Mouse (Mus musculus): ENCODE measurements around the gene Hoxb3. TPM values are rescaled to one million over a fixed set of nuclear protein-coding genes. Genes with fewer than 3 reads are reported as not detected.

Gene Hoxb3
- polyA plus RNA-seq, 1 experiment from 2014 or later = not detected

DNA sequence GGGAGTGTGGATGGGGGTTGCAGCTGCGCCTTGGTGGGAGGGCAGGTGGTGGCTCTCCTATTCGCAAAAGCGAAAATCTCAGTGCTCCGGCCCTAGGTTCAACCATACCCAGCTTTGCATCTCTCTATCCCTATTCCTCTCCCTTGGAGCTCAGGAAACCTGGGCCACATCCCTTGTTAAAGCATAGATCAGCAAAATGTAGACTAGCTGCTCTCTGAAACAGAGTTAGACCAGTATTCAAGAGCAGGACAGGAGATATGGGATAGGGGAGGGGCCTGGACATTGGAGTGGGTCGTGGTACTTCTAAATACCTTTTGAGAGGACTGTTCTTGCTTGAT lies 7.8 kb upstream of the Hoxb3 start:
- Histone ChIP-seq H3K4me3 (no peak overlapping the region), H3K4me2 (no peak overlapping the region), H3K4me1 (peaks cover 4% of the 10 kb centered on the region; the same call in 1 of the 2 replicates), H3K36me3 (no peaks in the 10 kb centered on the region), H3K27ac (no peak overlapping the region), H3K9me3 (no peaks in the 10 kb centered on the region), H3K9ac (no peak overlapping the region), H3K27me3 (peaks cover 100% of the 10 kb centered on the region)
- WGBS = 3% methylated on average over 5 of the region's 5 CpGs
- no peak for ATAC-seq (ENCODE audit: insufficient number of reproducible peaks, insufficient read depth, low FRiP score, low TSS enrichment, low read depth)

DNA sequence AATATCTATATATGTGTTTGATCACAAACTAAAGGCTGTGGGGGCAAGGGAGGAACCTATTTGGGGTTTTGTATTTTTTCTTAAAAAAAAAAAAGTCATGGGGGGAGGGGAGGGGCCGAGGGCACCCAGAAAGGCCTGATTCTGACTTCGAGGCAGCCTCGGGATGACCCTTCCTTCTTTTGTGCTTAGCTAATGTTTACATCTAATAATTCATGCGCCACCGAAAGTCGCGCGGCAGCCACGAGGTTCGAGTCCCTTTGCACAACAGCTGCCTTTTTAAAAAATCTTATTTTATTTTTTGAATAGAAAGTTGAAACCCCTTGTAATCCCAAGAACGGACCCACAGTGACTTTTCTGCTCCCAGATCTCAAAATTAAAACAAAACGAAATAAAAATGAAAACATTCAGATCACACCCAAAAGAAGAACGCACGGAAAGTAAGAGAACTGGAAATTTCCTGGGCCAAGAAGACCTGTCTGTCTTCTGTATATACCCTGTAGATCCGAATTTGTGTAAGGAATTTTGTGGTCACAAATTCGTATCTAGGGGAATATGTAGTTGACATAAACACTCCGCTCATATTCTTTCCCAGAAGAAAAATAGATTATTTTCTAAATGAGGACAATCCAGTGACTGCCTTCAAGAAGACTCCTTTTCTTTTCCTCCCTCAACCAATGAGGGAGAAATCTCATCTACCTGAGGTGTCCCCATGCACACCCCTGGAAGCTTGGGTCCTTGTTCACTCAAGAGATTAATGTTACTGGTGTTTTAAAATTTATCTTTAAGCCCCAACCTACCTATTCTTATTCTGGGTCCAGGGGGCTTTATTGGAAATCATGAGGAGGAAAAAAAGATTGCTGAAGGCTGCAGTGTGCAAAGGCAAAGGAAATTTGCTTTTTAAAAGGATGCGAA lies 6.2 kb upstream of the Hoxb3 start:
- Histone ChIP-seq H3K36me3 (no peaks in the 10 kb centered on the region), H3K4me2 (no peak overlapping the region), H3K4me3 (no peak overlapping the region), H3K9ac (no peak overlapping the region), H3K4me1 (peaks cover 4% of the 10 kb centered on the region; the same call in 1 of the 2 replicates), H3K9me3 (no peaks in the 10 kb centered on the region), H3K27ac (no peak overlapping the region), H3K27me3 (peaks cover 100% of the 10 kb centered on the region)
- WGBS = 8% methylated on average over 18 of the region's 18 CpGs
- no peak for ATAC-seq (ENCODE audit: insufficient number of reproducible peaks, insufficient read depth, low FRiP score, low TSS enrichment, low read depth)

DNA sequence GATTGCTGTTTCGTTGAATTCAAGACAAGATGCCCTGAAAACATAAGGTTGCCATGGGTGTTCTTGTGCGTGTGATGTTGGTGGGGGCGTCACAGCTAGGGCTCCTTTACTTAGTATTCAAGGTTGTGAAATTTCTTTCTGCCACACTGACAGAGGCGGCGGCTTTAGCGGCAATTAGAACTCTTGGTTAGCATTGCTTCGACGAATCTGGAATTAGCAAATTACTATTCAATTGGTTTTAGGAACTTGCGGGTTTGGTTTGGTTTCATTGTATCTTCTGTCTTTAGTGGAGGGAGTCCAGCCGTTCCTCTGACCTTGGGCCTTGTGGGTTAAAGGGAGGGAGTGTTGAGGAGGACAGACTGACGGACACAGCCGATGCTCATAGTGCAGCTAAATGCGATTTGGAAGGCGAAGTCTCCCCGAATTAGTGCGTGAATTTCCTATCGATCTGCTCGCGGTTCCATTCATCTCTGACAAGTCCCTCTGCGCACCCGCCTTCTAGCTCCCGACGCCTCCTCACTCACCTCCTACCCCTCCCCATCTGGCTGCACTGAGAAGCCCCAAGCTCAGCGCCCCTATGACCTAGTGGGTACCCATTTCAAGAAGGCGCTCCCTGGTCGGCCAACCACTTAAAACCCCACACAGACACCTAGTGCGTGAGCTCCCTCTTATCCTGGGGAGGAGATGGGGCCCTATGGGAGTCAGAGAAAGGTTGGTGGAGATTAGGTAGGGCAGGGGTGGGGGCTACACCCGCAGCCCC lies 5.3 kb upstream of the Hoxb3 start, which contains the start of gene Hoxb4:
Hoxb4 (plus strand) TSS at position 660 of the 760 bp plus-strand sequence.
- H3K36me3 ChIP-seq = no peaks in the 10 kb centered on the region
- peaks cover 100% of the 10 kb centered on the region for H3K27me3 ChIP-seq
- H3K9ac ChIP-seq = no peak within 1 kb of the TSS
- peak within 1 kb of the TSS; percentile 25 for H3K4me3 ChIP-seq
- peak within 1 kb of the TSS; percentile 39 for H3K4me2 ChIP-seq
- peaks cover 4% of the 10 kb centered on the region; the same call in 1 of the 2 replicates for H3K4me1 ChIP-seq
- no peaks in the 10 kb centered on the region for H3K9me3 ChIP-seq
- no peak within 1 kb of the TSS for H3K27ac ChIP-seq
- ATAC-seq (ENCODE audit: insufficient number of reproducible peaks, insufficient read depth, low FRiP score, low TSS enrichment, low read depth) = no peak
- WGBS = 2% methylated on average over 28 of the region's 28 CpGs

DNA sequence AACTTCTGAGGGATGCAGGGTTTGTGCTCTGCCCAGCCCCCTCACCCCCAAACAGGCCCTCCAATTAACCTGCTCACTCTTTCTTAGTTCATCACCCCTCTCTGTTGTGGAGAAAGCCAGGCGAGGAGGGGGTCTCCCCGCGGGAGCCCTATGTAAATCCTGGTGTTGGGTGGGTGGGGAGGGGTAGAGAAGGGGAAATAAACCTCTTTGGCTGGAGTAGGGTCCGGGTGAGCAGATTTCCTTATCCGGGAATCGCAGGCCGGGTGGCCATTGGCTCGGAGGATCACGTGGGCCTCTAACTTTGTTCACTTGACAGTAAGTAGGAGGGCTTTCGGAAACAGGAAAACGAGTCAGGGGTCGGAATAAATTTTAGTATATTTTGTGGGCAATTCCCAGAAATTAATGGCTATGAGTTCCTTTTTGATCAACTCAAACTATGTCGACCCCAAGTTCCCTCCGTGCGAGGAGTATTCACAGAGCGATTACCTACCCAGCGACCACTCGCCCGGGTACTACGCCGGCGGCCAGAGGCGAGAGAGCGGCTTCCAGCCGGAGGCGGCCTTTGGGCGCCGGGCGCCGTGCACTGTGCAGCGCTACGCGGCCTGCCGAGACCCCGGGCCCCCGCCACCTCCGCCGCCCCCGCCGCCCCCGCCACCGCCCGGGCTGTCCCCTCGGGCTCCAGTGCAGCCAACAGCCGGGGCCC lies 4.6 kb upstream of the Hoxb3 start:
- Histone ChIP-seq H3K27me3 (peaks cover 100% of the 10 kb centered on the region), H3K36me3 (no peaks in the 10 kb centered on the region), H3K9ac (no peak overlapping the region), H3K4me1 (peaks cover 4% of the 10 kb centered on the region; the same call in 1 of the 2 replicates), H3K4me3 (peak overlapping the region; percentile 25), H3K9me3 (no peaks in the 10 kb centered on the region), H3K4me2 (peak overlapping the region; percentile 39), H3K27ac (no peak overlapping the region)
- ATAC-seq (ENCODE audit: insufficient number of reproducible peaks, insufficient read depth, low FRiP score, low TSS enrichment, low read depth) = no peak
- WGBS = 1% methylated on average over 43 of the region's 45 CpGs

DNA sequence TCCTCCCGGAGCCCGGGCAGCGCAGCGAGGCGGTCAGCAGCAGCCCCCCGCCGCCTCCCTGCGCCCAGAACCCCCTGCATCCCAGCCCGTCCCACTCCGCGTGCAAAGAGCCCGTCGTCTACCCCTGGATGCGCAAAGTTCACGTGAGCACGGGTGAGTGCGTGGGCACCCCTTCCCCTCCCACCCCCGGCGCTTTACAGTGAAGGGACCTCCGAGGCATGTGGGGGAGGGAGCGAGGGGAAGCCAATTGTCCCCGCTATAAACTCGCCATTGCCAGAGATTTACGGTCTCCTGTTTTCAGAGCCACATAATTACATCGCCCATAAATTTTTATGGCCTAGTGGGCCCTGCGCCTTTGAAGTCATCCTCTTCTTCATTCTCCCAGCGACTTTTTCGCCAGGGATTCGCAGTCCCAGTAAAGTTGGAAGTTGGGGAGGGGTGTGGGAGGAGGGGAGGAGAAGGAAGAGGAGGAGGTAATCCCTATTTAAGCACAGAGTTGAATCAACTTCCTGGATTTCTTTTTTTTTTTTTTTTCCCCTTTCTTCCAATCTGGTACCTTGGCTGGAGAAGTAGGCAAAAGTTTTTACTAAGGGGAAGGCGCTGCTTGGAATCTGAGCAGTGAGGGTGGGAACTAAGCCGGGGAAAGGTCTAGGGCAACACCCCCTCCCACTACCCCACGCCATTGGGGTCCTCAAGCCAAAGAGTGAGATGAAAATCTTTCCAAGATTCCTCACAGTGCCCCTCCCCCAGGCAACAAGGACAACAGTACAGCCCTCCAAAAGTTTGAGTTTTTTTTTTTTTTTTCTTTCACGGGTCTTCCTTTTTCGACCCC lies 3.8 kb upstream of the Hoxb3 start:
- H3K9me3 ChIP-seq = no peaks in the 10 kb centered on the region
- no peak overlapping the region for H3K27ac ChIP-seq
- no peak for ATAC-seq (ENCODE audit: insufficient number of reproducible peaks, insufficient read depth, low FRiP score, low TSS enrichment, low read depth)
- 1% methylated on average over 32 of the region's 34 CpGs for WGBS
- H3K9ac ChIP-seq = no peak overlapping the region
- peaks cover 4% of the 10 kb centered on the region; the same call in 1 of the 2 replicates for H3K4me1 ChIP-seq
- peak overlapping the region; percentile 25 for H3K4me3 ChIP-seq
- H3K27me3 ChIP-seq = peaks cover 100% of the 10 kb centered on the region
- H3K4me2 ChIP-seq = peak overlapping the region; percentile 39
- no peaks in the 10 kb centered on the region for H3K36me3 ChIP-seq

GRCm38 (mm10) chr11:96319910-96320309 lies 3.2 kb upstream of the Hoxb3 start:
- H3K4me1 ChIP-seq = peaks cover 4% of the 10 kb centered on the region; the same call in 1 of the 2 replicates
- H3K9me3 ChIP-seq = no peaks in the 10 kb centered on the region
- no peak overlapping the region for H3K27ac ChIP-seq
- peaks cover 100% of the 10 kb centered on the region for H3K27me3 ChIP-seq
- H3K4me3 ChIP-seq = no peak overlapping the region
- H3K9ac ChIP-seq = no peak overlapping the region
- no peaks in the 10 kb centered on the region for H3K36me3 ChIP-seq
- under 1% methylated on average over 29 of the region's 29 CpGs for WGBS
- no peak overlapping the region for H3K4me2 ChIP-seq
- no peak for ATAC-seq (ENCODE audit: insufficient number of reproducible peaks, insufficient read depth, low FRiP score, low TSS enrichment, low read depth)

- Histone ChIP-seq H3K4me2 (no peak overlapping the region), H3K36me3 (no peaks in the 10 kb centered on the region), H3K27me3 (peaks cover 100% of the 10 kb centered on the region), H3K4me3 (no peak overlapping the region), H3K4me1 (peaks cover 4% of the 10 kb centered on the region; the same call in 1 of the 2 replicates), H3K9me3 (no peaks in the 10 kb centered on the region), H3K9ac (no peak overlapping the region), H3K27ac (no peak overlapping the region)
- 2% methylated on average over 17 of the region's 17 CpGs for WGBS
- no peak for ATAC-seq (ENCODE audit: insufficient number of reproducible peaks, insufficient read depth, low FRiP score, low TSS enrichment, low read depth)
Observed at GRCm38 (mm10) chr11:96320688-96321087, 2.4 kb upstream of the Hoxb3 start.

DNA sequence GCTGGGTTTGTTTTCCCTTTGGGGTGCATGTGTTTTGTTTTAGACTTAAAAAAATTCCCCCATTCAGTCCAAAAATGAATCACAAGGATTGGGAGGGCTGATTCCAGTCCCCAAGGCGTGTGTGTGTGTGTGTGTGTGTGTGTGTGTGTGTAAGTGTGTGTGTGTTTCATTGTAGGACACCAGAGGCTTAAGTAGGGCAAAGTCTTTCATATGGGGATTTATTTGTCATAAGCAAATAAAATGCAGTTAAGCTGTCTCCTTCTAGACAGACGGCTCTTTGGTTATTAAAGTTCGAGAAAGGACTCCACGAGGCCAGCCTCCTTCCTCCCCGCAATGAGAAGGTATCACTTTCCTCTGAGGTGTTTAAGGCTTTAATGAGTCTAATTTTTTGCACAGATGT lies 1.3 kb upstream of the Hoxb3 start:
- Histone ChIP-seq H3K27me3 (peaks cover 100% of the 10 kb centered on the region), H3K27ac (no peak overlapping the region), H3K9me3 (no peaks in the 10 kb centered on the region), H3K36me3 (no peaks in the 10 kb centered on the region), H3K4me2 (no peak overlapping the region), H3K9ac (no peak overlapping the region), H3K4me3 (no peak overlapping the region), H3K4me1 (peaks cover 4% of the 10 kb centered on the region; the same call in 1 of the 2 replicates)
- WGBS = 4% methylated on average over 5 of the region's 5 CpGs
- ATAC-seq (ENCODE audit: insufficient number of reproducible peaks, insufficient read depth, low FRiP score, low TSS enrichment, low read depth) = no peak

GRCm38 (mm10) chr11:96322738-96323137 lies 388 bp upstream of the Hoxb3 start:
- Histone ChIP-seq H3K4me3 (no peak overlapping the region), H3K9ac (no peak overlapping the region), H3K36me3 (no peaks in the 10 kb centered on the region), H3K4me2 (no peak overlapping the region), H3K27me3 (peaks cover 100% of the 10 kb centered on the region), H3K4me1 (peaks cover 4% of the 10 kb centered on the region; the same call in 1 of the 2 replicates), H3K9me3 (no peaks in the 10 kb centered on the region), H3K27ac (no peak overlapping the region)
- WGBS = 6% methylated on average over 6 of the region's 6 CpGs
- no peak for ATAC-seq (ENCODE audit: insufficient number of reproducible peaks, insufficient read depth, low FRiP score, low TSS enrichment, low read depth)

DNA sequence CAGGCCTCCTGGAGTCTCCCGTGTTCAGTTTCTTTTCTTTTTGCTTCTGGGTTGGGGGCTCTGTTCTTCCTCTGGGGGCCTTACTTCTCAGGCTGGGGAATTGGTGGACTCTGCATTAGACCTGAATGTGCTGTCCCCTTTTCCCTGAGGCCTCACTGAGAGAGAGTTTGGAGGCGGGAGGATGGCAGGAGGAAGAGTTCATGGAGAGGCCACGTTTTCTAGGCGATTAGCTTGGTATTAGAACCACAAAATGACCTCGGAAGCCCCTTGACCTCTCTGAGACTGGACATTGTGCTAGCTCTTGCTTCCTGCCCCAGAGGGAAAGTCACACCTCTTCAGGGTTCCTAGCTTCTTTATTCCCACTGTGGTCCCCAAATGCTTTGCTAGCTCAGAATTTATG lies 999 bp downstream of the Hoxb3 start:
- no peak overlapping the region for H3K4me3 ChIP-seq
- H3K36me3 ChIP-seq = no peaks in the 10 kb centered on the region
- H3K27me3 ChIP-seq = peaks cover 100% of the 10 kb centered on the region
- no peaks in the 10 kb centered on the region for H3K4me1 ChIP-seq
- no peak overlapping the region for H3K9ac ChIP-seq
- ATAC-seq (ENCODE audit: insufficient number of reproducible peaks, insufficient read depth, low FRiP score, low TSS enrichment, low read depth) = no peak
- WGBS = under 1% methylated on average over 5 of the region's 5 CpGs
- no peaks in the 10 kb centered on the region for H3K9me3 ChIP-seq
- H3K27ac ChIP-seq = no peak overlapping the region
- no peak overlapping the region for H3K4me2 ChIP-seq
